Mouse (Mus musculus): ENCODE data around the gene Cdc42. TPM values are rescaled to one million over a fixed set of nuclear protein-coding genes. Genes with fewer than 3 reads are reported as not detected.

Cdc42 gene
- polyA plus RNA-seq, 1 experiment, result 35.4 TPM

DNA sequence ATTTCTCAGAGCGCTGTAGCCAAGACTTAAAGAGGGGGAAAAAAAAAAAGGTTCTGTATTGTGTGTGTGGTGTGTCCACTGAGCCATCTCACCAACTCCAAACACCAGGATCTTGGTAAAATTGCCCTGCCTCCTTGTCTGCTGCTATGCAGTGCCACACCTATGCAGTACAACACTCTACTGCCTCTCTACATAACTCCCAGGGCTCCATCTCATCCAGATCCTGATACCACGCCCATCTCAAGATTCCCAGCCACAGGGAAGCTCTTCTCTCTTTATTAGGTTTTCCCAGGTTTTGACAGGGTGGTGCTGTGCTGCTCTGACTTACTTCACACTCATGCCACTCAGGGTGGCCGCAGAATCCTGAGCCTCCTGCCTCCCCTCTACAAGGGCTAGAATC lies 3.5 kb upstream of the Cdc42 start:
- H3K4me3 ChIP-seq (ENCODE audit: control insufficient read depth, low read depth, low read length), result no peak overlapping the region
- TF ChIP-seq CTCF (IDR thresholded peaks at IDR 0.05; ENCODE audit: control insufficient read depth, insufficient read depth, insufficient replicate concordance, low read depth, low read length), result no peak
- no peak for TF ChIP-seq POLR2A (IDR thresholded peaks at IDR 0.05; ENCODE audit: control insufficient read depth, low read depth, low read length)
- peak overlapping the region; percentile 15; the same call in 1 of the 2 replicates for H3K27ac ChIP-seq (ENCODE audit: control insufficient read depth, insufficient read depth, low read depth, low read length)
- H3K36me3 ChIP-seq (ENCODE audit: control insufficient read depth, insufficient read depth, low read length), result no peaks in the 10 kb centered on the region
- H3K4me1 ChIP-seq (ENCODE audit: control insufficient read depth, insufficient read depth, low read length), result peaks cover 11% of the 10 kb centered on the region
- H3K27me3 ChIP-seq (ENCODE audit: control insufficient read depth, insufficient read depth, low read length), result no peaks in the 10 kb centered on the region

GRCm38 (mm10) chr4:137358291-137359002 lies 927 bp upstream of the Cdc42 start:
- Histone ChIP-seq H3K36me3 (ENCODE audit: control insufficient read depth, insufficient read depth, low read length) (no peaks in the 10 kb centered on the region), H3K27me3 (ENCODE audit: control insufficient read depth, insufficient read depth, low read length) (no peaks in the 10 kb centered on the region), H3K4me1 (ENCODE audit: control insufficient read depth, insufficient read depth, low read length) (peaks cover 11% of the 10 kb centered on the region), H3K27ac (ENCODE audit: control insufficient read depth, insufficient read depth, low read depth, low read length) (peak overlapping the region; percentile 86), H3K4me3 (ENCODE audit: control insufficient read depth, low read depth, low read length) (no peak overlapping the region; the same call in 1 of the 2 replicates)
- TF ChIP-seq POLR2A (IDR thresholded peaks at IDR 0.05; ENCODE audit: control insufficient read depth, low read depth, low read length) (no peak), CTCF (IDR thresholded peaks at IDR 0.05; ENCODE audit: control insufficient read depth, insufficient read depth, insufficient replicate concordance, low read depth, low read length) (no peak)

GRCm38 (mm10) chr4:137356674-137357510 lies 628 bp downstream of the Cdc42 start:
- Histone ChIP-seq H3K36me3 (ENCODE audit: control insufficient read depth, insufficient read depth, low read length) (no peaks in the 10 kb centered on the region), H3K27ac (ENCODE audit: control insufficient read depth, insufficient read depth, low read depth, low read length) (peak overlapping the region; percentile 85), H3K4me3 (ENCODE audit: control insufficient read depth, low read depth, low read length) (peak overlapping the region; percentile 94), H3K27me3 (ENCODE audit: control insufficient read depth, insufficient read depth, low read length) (no peaks in the 10 kb centered on the region), H3K4me1 (ENCODE audit: control insufficient read depth, insufficient read depth, low read length) (peaks cover 11% of the 10 kb centered on the region)
- no peak for TF ChIP-seq CTCF (IDR thresholded peaks at IDR 0.05; ENCODE audit: control insufficient read depth, insufficient read depth, insufficient replicate concordance, low read depth, low read length)
- 0 out of 2 replicates have a peak, but pooled peaks have one; percentile 28 for TF ChIP-seq POLR2A (IDR thresholded peaks at IDR 0.05; ENCODE audit: control insufficient read depth, low read depth, low read length)

DNA sequence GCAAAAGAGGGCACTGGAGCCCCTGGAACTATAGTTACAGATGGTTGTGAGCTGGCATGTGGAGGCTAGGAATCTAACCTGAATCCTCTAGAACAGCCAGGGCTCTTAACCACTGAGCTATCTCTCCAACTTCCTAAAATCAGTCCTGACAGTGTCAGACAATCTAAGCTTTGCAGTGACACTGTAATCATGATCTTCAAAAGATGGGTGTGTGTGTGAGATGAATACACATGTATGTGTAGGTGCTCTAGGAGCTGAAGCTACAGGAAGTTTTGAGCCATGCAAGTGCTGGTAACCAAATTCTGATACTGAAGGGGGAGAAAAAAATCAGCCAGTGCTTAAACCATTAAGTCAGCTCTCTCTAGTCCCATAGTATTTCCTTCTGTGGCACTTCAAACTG lies 6.9 kb downstream of the Cdc42 start:
- H3K27ac ChIP-seq (ENCODE audit: control insufficient read depth, insufficient read depth, low read depth, low read length), result no peak overlapping the region
- no peaks in the 10 kb centered on the region; the same call in 1 of the 2 replicates for H3K36me3 ChIP-seq (ENCODE audit: control insufficient read depth, insufficient read depth, low read length)
- H3K4me1 ChIP-seq (ENCODE audit: control insufficient read depth, insufficient read depth, low read length), result no peaks in the 10 kb centered on the region; the same call in 1 of the 2 replicates
- H3K4me3 ChIP-seq (ENCODE audit: control insufficient read depth, low read depth, low read length), result no peak overlapping the region
- TF ChIP-seq POLR2A (IDR thresholded peaks at IDR 0.05; ENCODE audit: control insufficient read depth, low read depth, low read length), result no peak
- no peaks in the 10 kb centered on the region for H3K27me3 ChIP-seq (ENCODE audit: control insufficient read depth, insufficient read depth, low read length)

DNA sequence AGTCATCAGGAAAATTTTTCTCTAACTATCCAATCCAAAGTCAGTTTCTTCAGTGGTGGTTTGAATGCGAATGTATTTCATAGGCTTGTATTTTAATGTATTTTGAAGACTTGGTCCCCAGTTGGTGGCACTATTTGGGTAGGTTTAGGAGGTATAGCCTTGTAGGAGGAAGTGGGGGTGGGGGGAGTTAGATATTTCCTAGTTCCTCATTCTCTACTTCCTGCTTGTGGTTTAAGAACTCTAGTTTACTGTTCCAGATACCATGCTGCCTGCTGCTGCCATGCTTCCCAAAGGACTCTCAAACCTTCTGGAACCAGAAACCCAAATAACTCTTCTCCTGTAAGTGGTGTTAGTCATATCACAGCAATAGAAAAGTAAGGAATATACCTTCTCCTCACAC lies 11.7 kb downstream of the Cdc42 start:
- Histone ChIP-seq H3K4me3 (ENCODE audit: control insufficient read depth, low read depth, low read length) (no peak overlapping the region), H3K27me3 (ENCODE audit: control insufficient read depth, insufficient read depth, low read length) (no peaks in the 10 kb centered on the region), H3K36me3 (ENCODE audit: control insufficient read depth, insufficient read depth, low read length) (no peaks in the 10 kb centered on the region; the same call in 1 of the 2 replicates), H3K27ac (ENCODE audit: control insufficient read depth, insufficient read depth, low read depth, low read length) (no peak overlapping the region), H3K4me1 (ENCODE audit: control insufficient read depth, insufficient read depth, low read length) (no peaks in the 10 kb centered on the region; the same call in 1 of the 2 replicates)
- TF ChIP-seq POLR2A (IDR thresholded peaks at IDR 0.05; ENCODE audit: control insufficient read depth, low read depth, low read length) (no peak), CTCF (IDR thresholded peaks at IDR 0.05; ENCODE audit: control insufficient read depth, insufficient read depth, insufficient replicate concordance, low read depth, low read length) (no peak)

DNA sequence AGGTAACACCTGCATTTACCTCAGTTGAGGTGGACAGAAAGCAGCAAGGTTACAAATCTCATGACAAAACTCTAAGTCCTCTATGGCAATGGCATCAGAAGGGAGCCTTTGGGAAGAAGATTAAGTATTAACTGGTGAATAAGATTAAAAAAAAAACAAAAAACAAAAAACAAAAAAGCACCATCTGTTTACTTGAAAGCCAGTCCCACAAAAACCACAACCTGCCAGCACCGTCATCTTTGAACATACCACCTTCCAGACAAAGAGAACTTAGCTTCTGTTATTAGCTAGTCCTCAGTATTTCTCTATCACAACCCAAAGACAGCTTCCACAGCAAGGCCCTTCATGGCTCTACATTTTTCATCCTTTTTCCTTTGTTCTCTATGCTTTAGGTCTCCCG lies 12.4 kb downstream of the Cdc42 start:
- no peak overlapping the region for H3K4me3 ChIP-seq (ENCODE audit: control insufficient read depth, low read depth, low read length)
- TF ChIP-seq POLR2A (IDR thresholded peaks at IDR 0.05; ENCODE audit: control insufficient read depth, low read depth, low read length), result no peak
- no peak for TF ChIP-seq CTCF (IDR thresholded peaks at IDR 0.05; ENCODE audit: control insufficient read depth, insufficient read depth, insufficient replicate concordance, low read depth, low read length)
- no peak overlapping the region for H3K27ac ChIP-seq (ENCODE audit: control insufficient read depth, insufficient read depth, low read depth, low read length)
- no peaks in the 10 kb centered on the region; the same call in 1 of the 2 replicates for H3K4me1 ChIP-seq (ENCODE audit: control insufficient read depth, insufficient read depth, low read length)
- H3K36me3 ChIP-seq (ENCODE audit: control insufficient read depth, insufficient read depth, low read length), result no peaks in the 10 kb centered on the region; the same call in 1 of the 2 replicates
- H3K27me3 ChIP-seq (ENCODE audit: control insufficient read depth, insufficient read depth, low read length), result no peaks in the 10 kb centered on the region

GRCm38 (mm10) chr4:137342816-137343215 lies 14.7 kb downstream of the Cdc42 start:
- TF ChIP-seq CTCF (IDR thresholded peaks at IDR 0.05; ENCODE audit: control insufficient read depth, insufficient read depth, insufficient replicate concordance, low read depth, low read length), result no peak
- no peak for TF ChIP-seq POLR2A (IDR thresholded peaks at IDR 0.05; ENCODE audit: control insufficient read depth, low read depth, low read length)
- Histone ChIP-seq H3K36me3 (ENCODE audit: control insufficient read depth, insufficient read depth, low read length) (no peaks in the 10 kb centered on the region; the same call in 1 of the 2 replicates), H3K4me1 (ENCODE audit: control insufficient read depth, insufficient read depth, low read length) (no peaks in the 10 kb centered on the region; the same call in 1 of the 2 replicates), H3K27me3 (ENCODE audit: control insufficient read depth, insufficient read depth, low read length) (no peaks in the 10 kb centered on the region), H3K27ac (ENCODE audit: control insufficient read depth, insufficient read depth, low read depth, low read length) (no peak overlapping the region), H3K4me3 (ENCODE audit: control insufficient read depth, low read depth, low read length) (no peak overlapping the region)

Measured in testis, adult 2 months (tissue).